ENCODE assay signal across 9 mouse cellular contexts in genomic region chr5:111139622-111140021, GRCm38 (mm10).
A peak's percentile ranks its signal among the peaks of the same experiment; 100 is the strongest.
DNase-seq lines count a peak whose midpoint lies in the region; ATAC-seq lines count a peak whose summit lies in the region.
"Had no signal": no experiment of that assay in that cellular context is flagged by ENCODE, and none has a peak within 500 bp of the region (broad histone marks: within the 10 kb centered on the region; RNA-seq: fewer than 3 reads in every experiment).

No protein-coding gene starts in this region.

- no peaks in the 10 kb centered on the region for H3K36me3 ChIP-seq in heart, embryonic 16.5 days (ENCODE audit: control insufficient read depth, insufficient read depth)
- H3K36me3 ChIP-seq in macrophage (ENCODE audit: inconsistent target) = no peaks in the 10 kb centered on the region

- 42% methylated on average over 14 of the region's 14 CpGs for WGBS in heart, embryonic 16.5 days
- 40% methylated on average over 14 of the region's 14 CpGs for WGBS in macrophage (ENCODE audit: missing documents)

- H3K79me2 ChIP-seq in macrophage (ENCODE audit: inconsistent target) = no peaks in the 10 kb centered on the region

- H3K4me2 ChIP-seq in heart, embryonic 16.5 days (ENCODE audit: low read depth, low read length) = peak overlapping the region; percentile 14; the same call in 1 of the 2 replicates

- H3K4me3 ChIP-seq in heart, embryonic 16.5 days (ENCODE audit: low read length) = no peak overlapping the region
- no peak overlapping the region for H3K4me3 ChIP-seq in macrophage (ENCODE audit: inconsistent target)

- H3K4me1 ChIP-seq in heart, embryonic 16.5 days (ENCODE audit: control insufficient read depth, insufficient read depth, low read length) = peaks cover 30% of the 10 kb centered on the region

- H3K27ac ChIP-seq in heart, embryonic 16.5 days (ENCODE audit: low read length) = peak overlapping the region; percentile 77
- H3K27ac ChIP-seq in macrophage = 0 out of 2 replicates have a peak overlapping the region, but pooled peaks have one; percentile 4

- no peaks in the 10 kb centered on the region for H3K27me3 ChIP-seq in heart, embryonic 16.5 days (ENCODE audit: control insufficient read depth, insufficient read depth, low read length)

- intact Hi-C loops in gastrocnemius, postnatal 14 days (cut with DNase I; ENCODE audit: low total_unique reads) = no loop called here

- ATAC-seq in heart, embryonic 16.5 days (replicated peaks; ENCODE audit: extremely low read depth, insufficient read depth, low FRiP score) = no peak; the same call in 1 of the 2 replicates

- peak; percentile 27 for DNase-seq in gastrocnemius, postnatal 14 days
- DNase-seq in gastrocnemius, adult 8-10 months (ENCODE audit: low spot score in 2 of 2) = no peak
- peak; percentile 50 for DNase-seq in kidney, postnatal 10 days
- DNase-seq in left cerebral cortex, adult 9 months (ENCODE audit: low spot score in 2 of 2) = no peak
- DNase-seq in embryo, embryonic 11 days = no peak
- DNase-seq in thymus, postnatal 0 days (ENCODE audit: low spot score) = no peak
- DNase-seq: right cerebral cortex, postnatal 4 days had no signal

- H3K9ac ChIP-seq in heart, embryonic 16.5 days (ENCODE audit: low read length) = no peak overlapping the region

- no peaks in the 10 kb centered on the region for H3K9me3 ChIP-seq in heart, embryonic 16.5 days (replicated peaks; ENCODE audit: control insufficient read depth, low read length)

Comparison
In these comparisons a context has a peak if more than half of its experiments do, and no peak if none do; other contexts are left out.
1. DNase-seq: peak in gastrocnemius, postnatal 14 days (single experiment) and kidney, postnatal 10 days (single experiment); none in gastrocnemius, adult 8-10 months (0 of 2), left cerebral cortex, adult 9 months (0 of 2), embryo, embryonic 11 days (single experiment) and thymus, postnatal 0 days (single experiment).